Mouse (Mus musculus) heart, embryonic 11.5 days (tissue): ENCODE data around the gene Adamts17. TPM values are rescaled to one million over a fixed set of nuclear protein-coding genes. Genes with fewer than 3 reads are reported as not detected.

Experiments used
- ATAC-seq: fragments of 200-750 bp; cut with Nextera tagmentation; replicated peaks from 2 replicates; pipeline ENCODE4 v1.8.0; 2017; ENCODE audit warnings: moderate library complexity; ENCODE audit not compliant: insufficient number of reproducible peaks, low FRiP score, low TSS enrichment
- H3K27ac ChIP-seq: fragments of 300-500 bp; sonication (generic); 2 replicates; pipeline ENCODE4 v1.5.1; 2014; ENCODE audit warnings: mild to moderate bottlenecking, low read depth, low read length
- H3K27me3 ChIP-seq: fragments of 300-500 bp; sonication (generic); 2 replicates; pipeline ENCODE4 v1.6.1; 2014; ENCODE audit warnings: mild to moderate bottlenecking, low read length, mixed read lengths; ENCODE audit not compliant: control insufficient read depth, insufficient read depth
- H3K36me3 ChIP-seq: fragments of 300-500 bp; sonication (generic); 2 replicates; pipeline ENCODE4 v1.6.1; 2014; ENCODE audit warnings: mild to moderate bottlenecking, low read length, moderate library complexity, mixed read lengths; ENCODE audit not compliant: control insufficient read depth, insufficient read depth
- H3K4me1 ChIP-seq: fragments of 300-500 bp; sonication (generic); 2 replicates; pipeline ENCODE4 v1.6.1; 2014; ENCODE audit warnings: low read length; ENCODE audit not compliant: control insufficient read depth, insufficient read depth
- H3K4me2 ChIP-seq: fragments of 300-500 bp; sonication (generic); 2 replicates; pipeline ENCODE4 v1.6.1; 2014; ENCODE audit warnings: mild to moderate bottlenecking, moderate library complexity
- H3K4me3 ChIP-seq: fragments of 300-500 bp; sonication (generic); 2 replicates; pipeline ENCODE4 v1.5.1; 2014; ENCODE audit warnings: low read depth, low read length
- H3K9ac ChIP-seq: fragments of 300-500 bp; sonication (generic); 2 replicates; pipeline ENCODE4 v1.6.1; 2014; ENCODE audit warnings: mild to moderate bottlenecking, low read depth, low read length, moderate library complexity
- H3K9me3 ChIP-seq: fragments of 300-500 bp; sonication (generic); replicated peaks from 2 replicates; pipeline ENCODE4 v1.6.1; 2016; ENCODE audit warnings: low read length; ENCODE audit not compliant: control insufficient read depth
- WGBS: fragments of 180-500 bp; shearing (Covaris S2); extraction: QIAGEN DNeasy Blood & Tissue Kit; methylation state at CpG from one replicate; pipeline ENCODE4 v1.1.7; 2014; ENCODE audit not compliant: insufficient replicate concordance; 5-methylcytosine and 5-hydroxymethylcytosine counted together
- polyA plus RNA-seq: library from polyadenylated mRNA; unstranded; fragments of >200 nt; fragmentation: Nextera tagmentation; extraction: Ambion mirVana; gene quantifications from 2 replicates; pipeline ENCODE4 v1.2.1, GENCODE M21; 2014

Gene Adamts17
- polyA plus RNA-seq, 1 experiment from 2014 or later: 2.8 TPM

GRCm38 (mm10) chr7:67027696-67028095, 188.2 kb downstream of the Adamts17 start:
- no peak overlapping the region for H3K4me2 ChIP-seq
- H3K27ac ChIP-seq: no peak overlapping the region
- ATAC-seq: no peak
- H3K4me1 ChIP-seq: peaks cover 14% of the 10 kb centered on the region
- WGBS: 92% methylated on average over 5 of the region's 5 CpGs
- no peaks in the 10 kb centered on the region; the same call in 1 of the 2 replicates for H3K36me3 ChIP-seq
- H3K4me3 ChIP-seq: no peak overlapping the region
- H3K9ac ChIP-seq: no peak overlapping the region
- no peaks in the 10 kb centered on the region for H3K9me3 ChIP-seq
- no peaks in the 10 kb centered on the region for H3K27me3 ChIP-seq

GRCm38 (mm10) chr7:67028902-67029301, 189.4 kb downstream of the Adamts17 start:
- no peaks in the 10 kb centered on the region; the same call in 1 of the 2 replicates for H3K36me3 ChIP-seq
- WGBS: 73% methylated on average over 4 of the region's 4 CpGs
- no peak overlapping the region for H3K4me3 ChIP-seq
- no peaks in the 10 kb centered on the region for H3K9me3 ChIP-seq
- H3K4me2 ChIP-seq: no peak overlapping the region
- H3K4me1 ChIP-seq: peaks cover 14% of the 10 kb centered on the region
- ATAC-seq: no peak
- no peaks in the 10 kb centered on the region for H3K27me3 ChIP-seq
- no peak overlapping the region for H3K27ac ChIP-seq
- H3K9ac ChIP-seq: no peak overlapping the region

GRCm38 (mm10) chr7:67029481-67029880, 189.9 kb downstream of the Adamts17 start:
- Histone ChIP-seq H3K9me3 (no peaks in the 10 kb centered on the region), H3K36me3 (no peaks in the 10 kb centered on the region; the same call in 1 of the 2 replicates), H3K27me3 (no peaks in the 10 kb centered on the region), H3K4me1 (peaks cover 14% of the 10 kb centered on the region), H3K9ac (no peak overlapping the region), H3K4me3 (no peak overlapping the region), H3K27ac (no peak overlapping the region), H3K4me2 (no peak overlapping the region)
- WGBS: 93% methylated on average over 14 of the region's 14 CpGs
- no peak for ATAC-seq

GRCm38 (mm10) chr7:67031284-67031683, 191.7 kb downstream of the Adamts17 start:
- Histone ChIP-seq H3K4me3 (no peak overlapping the region), H3K27me3 (no peaks in the 10 kb centered on the region; the same call in 1 of the 2 replicates), H3K4me2 (no peak overlapping the region), H3K27ac (peak overlapping the region; percentile 73), H3K4me1 (peaks cover 14% of the 10 kb centered on the region), H3K9ac (no peak overlapping the region), H3K9me3 (no peaks in the 10 kb centered on the region), H3K36me3 (no peaks in the 10 kb centered on the region; the same call in 1 of the 2 replicates)
- peak; percentile 82 for ATAC-seq
- 12% methylated on average over 2 of the region's 2 CpGs for WGBS

GRCm38 (mm10) chr7:67032616-67033015, 193.1 kb downstream of the Adamts17 start:
- Histone ChIP-seq H3K4me3 (no peak overlapping the region), H3K36me3 (no peaks in the 10 kb centered on the region; the same call in 1 of the 2 replicates), H3K4me2 (no peak overlapping the region), H3K4me1 (peaks cover 14% of the 10 kb centered on the region), H3K9me3 (no peaks in the 10 kb centered on the region), H3K9ac (no peak overlapping the region), H3K27me3 (no peaks in the 10 kb centered on the region; the same call in 1 of the 2 replicates), H3K27ac (no peak overlapping the region)
- ATAC-seq: no peak

- Histone ChIP-seq H3K27ac (no peak overlapping the region), H3K36me3 (no peaks in the 10 kb centered on the region; the same call in 1 of the 2 replicates), H3K4me3 (no peak overlapping the region), H3K9me3 (no peaks in the 10 kb centered on the region), H3K4me1 (peaks cover 14% of the 10 kb centered on the region), H3K9ac (no peak overlapping the region), H3K27me3 (no peaks in the 10 kb centered on the region; the same call in 1 of the 2 replicates), H3K4me2 (no peak overlapping the region)
- ATAC-seq: no peak
- WGBS: 80% methylated on average over 2 of the region's 2 CpGs
Measured at GRCm38 (mm10) chr7:67034369-67034768, 194.8 kb downstream of the Adamts17 start.

- ATAC-seq: no peak
- Histone ChIP-seq H3K4me1 (peaks cover 14% of the 10 kb centered on the region), H3K4me3 (no peak overlapping the region), H3K4me2 (no peak overlapping the region), H3K9me3 (no peaks in the 10 kb centered on the region), H3K36me3 (no peaks in the 10 kb centered on the region; the same call in 1 of the 2 replicates), H3K27ac (no peak overlapping the region), H3K9ac (no peak overlapping the region), H3K27me3 (no peaks in the 10 kb centered on the region; the same call in 1 of the 2 replicates)
- WGBS: 68% methylated on average over 10 of the region's 10 CpGs
Measured at GRCm38 (mm10) chr7:67035246-67035645, 195.7 kb downstream of the Adamts17 start.

- ATAC-seq: no peak
Measured at GRCm38 (mm10) chr7:67035661-67036060, 196.1 kb downstream of the Adamts17 start.

More at GRCm38 (mm10) chr7:67035661-67036060, 196.1 kb downstream of the Adamts17 start:
- WGBS: 88% methylated on average over 5 of the region's 5 CpGs
- Histone ChIP-seq H3K36me3 (no peaks in the 10 kb centered on the region; the same call in 1 of the 2 replicates), H3K27me3 (no peaks in the 10 kb centered on the region; the same call in 1 of the 2 replicates), H3K9me3 (no peaks in the 10 kb centered on the region), H3K4me2 (no peak overlapping the region), H3K9ac (no peak overlapping the region), H3K4me3 (no peak overlapping the region), H3K27ac (no peak overlapping the region), H3K4me1 (peaks cover 14% of the 10 kb centered on the region)
